Mouse (Mus musculus) bone marrow macrophage, adult 2 months (primary cell): ENCODE data around the gene Gck.

Source experiments
- CTCF ChIP-seq: IDR thresholded peaks from 2 replicates; pipeline ENCODE4 v1.5.1; 2012; ENCODE audit warnings: low read depth, mild to moderate bottlenecking, low read length, moderate library complexity
- POLR2A ChIP-seq: IDR thresholded peaks from 2 replicates; pipeline ENCODE4 v1.6.1; 2012; ENCODE audit warnings: mild to moderate bottlenecking, low read depth, low read length, borderline replicate concordance

DNA sequence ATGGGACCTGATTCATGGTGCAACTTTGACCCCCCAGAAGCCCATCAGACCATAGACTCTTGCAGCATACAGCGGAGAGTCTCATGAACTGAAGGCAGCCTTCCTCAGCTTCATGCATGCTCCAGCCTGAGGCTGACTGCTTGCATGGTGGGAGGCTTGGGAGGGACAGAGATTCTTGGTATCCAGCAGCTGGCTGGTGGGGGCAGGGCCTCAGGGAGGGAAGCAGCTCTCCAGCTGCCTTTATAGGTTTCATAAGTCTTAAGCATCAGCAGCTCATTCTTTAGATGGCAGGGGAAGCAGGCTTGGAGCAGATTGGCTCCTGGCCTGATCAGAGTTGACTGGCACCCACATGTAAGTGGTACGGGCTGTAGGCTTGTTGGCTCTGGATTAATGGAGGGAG lies 82.7 kb downstream of the Gck start:
- TF ChIP-seq CTCF (no peak), POLR2A (no peak)
